ENCODE assay signal across 31 mouse cellular contexts in genomic region chr16:24351811-24352210, GRCm38 (mm10). TPM values are rescaled to one million over a fixed set of nuclear protein-coding genes. Genes with fewer than 3 reads are reported as not detected.
DNase-seq lines count a peak whose midpoint lies in the region; ATAC-seq and TF ChIP-seq lines count a peak whose summit lies in the region.
"Had no signal": no experiment of that assay in that cellular context is flagged by ENCODE, and none has a peak within 500 bp of the region (broad histone marks: within the 10 kb centered on the region; RNA-seq: fewer than 3 reads in every experiment).

No protein-coding gene starts in this region.

- H3K27ac ChIP-seq in hindbrain, postnatal 0 days, result no peak overlapping the region
- H3K27ac ChIP-seq in hindbrain, embryonic 10.5 days, result no peak overlapping the region
- H3K27ac ChIP-seq in liver, postnatal 0 days (ENCODE audit: low read depth), result no peak overlapping the region
- H3K27ac ChIP-seq: embryonic facial prominence, embryonic 10.5 days; embryonic facial prominence, embryonic 15.5 days; forebrain, embryonic 13.5 days; hindbrain, embryonic 15.5 days; left cerebral cortex, adult 2 months; limb, embryonic 12.5 days; neural tube, embryonic 15.5 days had no signal

- ATAC-seq in hindbrain, postnatal 0 days, result no peak
- ATAC-seq in liver, postnatal 0 days, result no peak
- ATAC-seq: activated CD4-positive, CD25-positive, alpha-beta regulatory T cell, adult 4 months; CD4-positive, CD25-positive, alpha-beta regulatory T cell, adult 4 months; forebrain, embryonic 13.5 days had no signal

- WGBS in hindbrain, postnatal 0 days, result 100% methylated on average over 1 of the region's 1 CpGs
- WGBS in hindbrain, embryonic 10.5 days, result 97% methylated on average over 1 of the region's 1 CpGs
- WGBS in liver, postnatal 0 days (ENCODE audit: insufficient replicate concordance), result 88% methylated on average over 1 of the region's 1 CpGs

- no peak for TF ChIP-seq EP300 in liver, postnatal 0 days (IDR thresholded peaks at IDR 0.05; ENCODE audit: low read depth)

- H3K4me1 ChIP-seq in hindbrain, postnatal 0 days (ENCODE audit: insufficient read depth, low read length), result no peaks in the 10 kb centered on the region
- H3K4me1 ChIP-seq in hindbrain, embryonic 10.5 days (replicated peaks), result peaks cover 23% of the 10 kb centered on the region
- H3K4me1 ChIP-seq in liver, postnatal 0 days (ENCODE audit: insufficient read depth), result peaks cover 9% of the 10 kb centered on the region; the same call in 1 of the 2 replicates
- H3K4me1 ChIP-seq: embryonic facial prominence, embryonic 15.5 days had no signal

- no peak overlapping the region for H3K4me2 ChIP-seq in hindbrain, postnatal 0 days (ENCODE audit: low read depth, low read length)
- no peak overlapping the region for H3K4me2 ChIP-seq in liver, postnatal 0 days (ENCODE audit: low read depth, low read length)
- H3K4me2 ChIP-seq: embryonic facial prominence, embryonic 15.5 days; forebrain, embryonic 13.5 days; heart, embryonic 12.5 days; hindbrain, embryonic 15.5 days; limb, embryonic 12.5 days; liver, embryonic 11.5 days; neural tube, embryonic 15.5 days had no signal

- H3K9ac ChIP-seq in hindbrain, postnatal 0 days (replicated peaks; ENCODE audit: low read length), result no peak overlapping the region
- H3K9ac ChIP-seq in liver, postnatal 0 days (replicated peaks), result no peak overlapping the region
- H3K9ac ChIP-seq: embryonic facial prominence, embryonic 15.5 days; forebrain, embryonic 13.5 days; heart, embryonic 12.5 days; hindbrain, embryonic 15.5 days; limb, embryonic 12.5 days; neural tube, embryonic 15.5 days had no signal

- H3K4me3 ChIP-seq in hindbrain, postnatal 0 days (ENCODE audit: low read length), result no peak overlapping the region
- H3K4me3 ChIP-seq in hindbrain, embryonic 10.5 days, result no peak overlapping the region
- no peak overlapping the region for H3K4me3 ChIP-seq in liver, postnatal 0 days (ENCODE audit: low read depth, low read length)
- H3K4me3 ChIP-seq: embryonic facial prominence, embryonic 10.5 days; embryonic facial prominence, embryonic 15.5 days; forebrain, embryonic 13.5 days; heart, embryonic 12.5 days; hindbrain, embryonic 15.5 days; left cerebral cortex, adult 2 months; limb, embryonic 12.5 days; megakaryocyte, embryonic 14.5 days; neural tube, embryonic 15.5 days had no signal

- no peak for DNase-seq in hindbrain, postnatal 0 days (ENCODE audit: low spot score)
- no peak for DNase-seq in hindbrain, embryonic 10.5 days (ENCODE audit: low spot score)
- DNase-seq in liver, postnatal 0 days, result no peak
- DNase-seq in liver (no peak), ES-CJ7 (ENCODE audit: low read depth, low spot score) (peak; percentile 30), R1 (ENCODE audit: low read depth, low spot score) (peak; percentile 65)
- DNase-seq in embryo, embryonic 11 days, result no peak
- DNase-seq: adrenal gland, adult 8-10 months; cerebellum, adult 2 months; gastrocnemius, postnatal 36 days; heart, adult 18-20 months; kidney, adult 9 months; kidney, postnatal 14 days; lung, adult 2 months; lung, postnatal 4 days; midbrain, embryonic 14.5 days; retina, postnatal 1 day; right cerebral cortex, postnatal 14 days had no signal

- H3K27me3 ChIP-seq in hindbrain, postnatal 0 days (ENCODE audit: insufficient read depth, low read length), result no peaks in the 10 kb centered on the region
- H3K27me3 ChIP-seq in hindbrain, embryonic 10.5 days (ENCODE audit: insufficient read depth, poor library complexity, severe bottlenecking), result no peaks in the 10 kb centered on the region
- no peaks in the 10 kb centered on the region for H3K27me3 ChIP-seq in liver, postnatal 0 days (ENCODE audit: insufficient read depth, low read length)
- H3K27me3 ChIP-seq: embryonic facial prominence, embryonic 15.5 days; forebrain, embryonic 13.5 days; heart, embryonic 12.5 days; hindbrain, embryonic 15.5 days; limb, embryonic 12.5 days had no signal

- H3K36me3 ChIP-seq in hindbrain, postnatal 0 days (ENCODE audit: insufficient read depth, low read length), result no peaks in the 10 kb centered on the region
- no peaks in the 10 kb centered on the region for H3K36me3 ChIP-seq in hindbrain, embryonic 10.5 days
- no peaks in the 10 kb centered on the region for H3K36me3 ChIP-seq in liver, postnatal 0 days (replicated peaks; ENCODE audit: insufficient read depth, low read length)
- H3K36me3 ChIP-seq: embryonic facial prominence, embryonic 10.5 days; embryonic facial prominence, embryonic 15.5 days; G1E; heart, embryonic 12.5 days; hindbrain, embryonic 15.5 days; limb, embryonic 12.5 days; neural tube, embryonic 15.5 days had no signal

- TF ChIP-seq CTCF in hindbrain, postnatal 0 days (IDR thresholded peaks at IDR 0.05; ENCODE audit: low read depth), result peak; percentile 45
- 0 out of 2 replicates have a peak, but pooled peaks have one; percentile 30 for TF ChIP-seq CTCF in liver, postnatal 0 days (IDR thresholded peaks at IDR 0.05; ENCODE audit: low read depth)

- H3K9me3 ChIP-seq in hindbrain, postnatal 0 days (ENCODE audit: low read length), result no peaks in the 10 kb centered on the region
- peaks cover 5% of the 10 kb centered on the region; the same call in 1 of the 2 replicates for H3K9me3 ChIP-seq in hindbrain, embryonic 10.5 days
- no peaks in the 10 kb centered on the region for H3K9me3 ChIP-seq in liver, postnatal 0 days (ENCODE audit: low read length)
- H3K9me3 ChIP-seq: embryonic facial prominence, embryonic 15.5 days; forebrain, embryonic 13.5 days; hindbrain, embryonic 15.5 days; neural tube, embryonic 15.5 days had no signal

RNA-seq across cellular contexts. Expression of gene Lpp, which starts 41.5 kb away (rescaled TPM):
- 11.4 and 13.1 TPM in 2 replicates for total RNA-seq in hindbrain, postnatal 0 days (2014; rRNA removed)
- 8.4 and 8.8 TPM in 2 replicates for polyA plus RNA-seq in hindbrain, postnatal 0 days (2015; fragmentation: Nextera tagmentation; extraction: Ambion mirVana)
- polyA plus RNA-seq in hindbrain, embryonic 10.5 days (2016; fragmentation: Nextera tagmentation; extraction: Ambion mirVana), result 26.6 and 28.6 TPM in 2 replicates
- 9.1 and 10.7 TPM in 2 replicates for polyA plus RNA-seq in liver, postnatal 0 days (2015; fragmentation: Nextera tagmentation; extraction: Ambion mirVana)
- polyA plus RNA-seq: G1E had no signal

Comparison
In these comparisons a context has a peak if more than half of its experiments do, and no peak if none do; other contexts are left out.
1. DNase-seq: peak in ES-CJ7 (single experiment) and R1 (single experiment); none in hindbrain, postnatal 0 days (single experiment), hindbrain, embryonic 10.5 days (single experiment), liver, postnatal 0 days (single experiment), liver (single experiment) and embryo, embryonic 11 days (single experiment).